Mouse (Mus musculus) cortical plate, adult 2 months (tissue): ENCODE data around the gene Rbck1. TPM values are rescaled to one million over a fixed set of nuclear protein-coding genes. Genes with fewer than 3 reads are reported as not detected.

Experiments
- H3K27ac ChIP-seq: fragments of 200-500 bp; 2 replicates; pipeline ENCODE4 v1.5.1; 2012; ENCODE audit warnings: low read length, control low read depth, inconsistent platforms; ENCODE audit not compliant: insufficient read depth
- H3K4me1 ChIP-seq: fragments of 200-500 bp; 2 replicates; pipeline ENCODE4 v1.6.1; 2011; ENCODE audit warnings: low read length; ENCODE audit not compliant: control insufficient read depth, insufficient read depth
- H3K4me3 ChIP-seq: fragments of 200-500 bp; 2 replicates; pipeline ENCODE4 v1.5.1; 2011; ENCODE audit warnings: mild to moderate bottlenecking, low read length, control low read depth; ENCODE audit not compliant: insufficient read depth
- CTCF ChIP-seq: fragments of 200-500 bp; IDR thresholded peaks from 2 replicates; pipeline ENCODE4 v1.5.1; 2011; ENCODE audit warnings: mild to moderate bottlenecking, control low read depth, low read length; ENCODE audit not compliant: insufficient read depth; ENCODE audit errors: extremely low read depth
- POLR2A ChIP-seq: fragments of 200-500 bp; IDR thresholded peaks from 2 replicates; pipeline ENCODE4 v1.6.1; 2011; ENCODE audit warnings: mild to moderate bottlenecking, low read length, control low read depth; ENCODE audit not compliant: insufficient read depth; ENCODE audit errors: extremely low read depth
- polyA plus RNA-seq: library from polyadenylated mRNA; depleted of rRNA; stranded (reverse); fragments of >200 nt; gene quantifications from 2 replicates; pipeline ENCODE4 v1.2.3, GENCODE M21; 2012

Gene Rbck1
- polyA plus RNA-seq, 1 experiment = 197 TPM

DNA sequence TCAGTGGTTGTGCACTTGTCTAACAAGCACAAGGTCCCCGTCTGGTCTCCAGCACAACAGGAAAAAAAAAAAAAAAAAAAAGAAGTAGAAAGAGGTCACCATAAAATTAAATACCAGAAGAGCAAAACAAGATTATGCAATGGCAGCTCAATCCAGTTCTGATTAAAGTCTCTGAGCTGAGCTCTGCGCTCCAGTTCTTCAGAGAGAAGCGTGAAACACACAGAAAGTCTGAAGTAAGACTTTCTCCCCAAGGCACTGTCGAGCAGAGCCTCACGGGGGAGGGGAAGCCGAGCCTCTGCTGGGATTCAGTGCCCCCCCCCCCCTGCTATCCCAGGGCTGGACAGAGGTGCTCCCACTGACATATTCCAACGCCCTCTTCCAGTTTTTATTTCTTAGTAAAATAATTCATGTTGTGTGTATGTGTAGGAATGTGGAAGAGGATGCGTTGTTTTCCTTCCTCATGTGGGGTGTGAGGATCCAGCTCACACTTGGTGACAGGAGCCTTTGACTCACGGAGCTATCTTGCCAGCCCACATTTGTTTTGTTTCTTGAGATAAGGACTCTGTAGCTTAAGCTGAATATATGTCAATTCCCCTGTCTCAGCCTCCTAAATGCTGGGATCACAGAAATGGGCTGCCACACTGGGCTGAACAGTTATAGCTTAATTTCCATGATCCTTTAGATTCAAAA lies 14.5 kb upstream of the Rbck1 start:
- no peak for TF ChIP-seq CTCF
- TF ChIP-seq POLR2A = no peak
- Histone ChIP-seq H3K4me1 (no peaks in the 10 kb centered on the region), H3K27ac (no peak overlapping the region), H3K4me3 (no peak overlapping the region)

DNA sequence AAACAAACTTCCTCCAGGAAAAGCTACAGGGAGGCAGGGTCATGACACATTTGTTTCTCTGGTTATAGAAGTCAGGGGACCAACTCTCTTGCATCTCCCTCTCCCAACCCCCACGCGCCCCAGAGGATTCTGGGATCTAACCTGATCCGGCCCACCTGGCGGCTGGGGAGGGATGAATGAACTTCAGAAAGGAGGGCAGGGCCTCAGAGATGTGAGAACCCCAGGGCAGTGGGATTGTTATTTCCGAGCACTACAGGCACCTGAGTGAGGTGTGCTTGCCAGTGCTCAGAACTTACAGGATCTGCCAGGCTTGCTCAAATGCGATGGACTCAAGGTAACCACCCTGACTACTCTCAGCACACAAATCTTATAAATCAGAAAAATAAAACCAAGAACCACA lies 12.9 kb upstream of the Rbck1 start:
- TF ChIP-seq POLR2A (no peak), CTCF (no peak)
- H3K4me1 ChIP-seq = no peaks in the 10 kb centered on the region
- H3K27ac ChIP-seq = no peak overlapping the region
- no peak overlapping the region for H3K4me3 ChIP-seq

DNA sequence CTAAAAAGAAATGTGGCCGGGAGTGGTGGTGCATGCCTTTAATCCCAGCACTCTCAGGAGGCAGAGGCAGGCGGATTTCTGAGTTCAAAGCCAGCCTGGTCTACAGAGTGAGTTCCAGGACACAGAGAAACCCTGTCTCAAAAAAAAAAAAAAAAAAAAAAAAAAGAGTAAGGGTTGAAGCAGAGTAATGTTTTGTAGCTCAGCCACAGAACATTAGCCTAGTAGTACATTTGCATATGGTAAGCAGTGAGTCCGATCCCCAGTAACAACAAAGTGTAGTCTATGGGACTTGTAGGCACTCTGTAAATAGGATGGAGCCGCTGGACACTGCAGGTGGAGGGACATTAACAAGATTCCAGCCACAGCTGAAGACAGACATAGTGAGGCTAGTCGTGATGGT lies 12.5 kb upstream of the Rbck1 start:
- H3K4me1 ChIP-seq = no peaks in the 10 kb centered on the region
- H3K27ac ChIP-seq = no peak overlapping the region
- no peak overlapping the region for H3K4me3 ChIP-seq
- TF ChIP-seq POLR2A (no peak), CTCF (no peak)

DNA sequence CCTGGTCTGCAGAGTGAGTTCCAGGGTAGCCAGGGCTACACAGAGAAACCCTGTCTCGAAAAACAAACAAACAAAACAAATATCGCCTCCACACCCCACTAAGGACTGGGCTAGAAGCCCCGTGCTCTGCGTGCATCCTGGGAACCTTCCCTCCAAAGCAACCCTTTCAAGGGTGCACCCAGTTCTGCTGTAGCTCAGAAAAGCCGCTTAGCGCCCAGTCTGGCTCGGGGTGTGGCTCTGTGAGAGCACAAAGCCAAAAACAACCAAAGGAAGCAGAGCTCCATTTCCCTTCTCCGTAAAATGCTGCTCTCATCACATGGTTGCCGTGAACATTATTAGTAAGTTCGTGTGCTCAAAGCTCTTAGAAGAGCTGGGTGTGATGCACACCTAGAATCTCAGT lies 11.9 kb upstream of the Rbck1 start:
- no peak overlapping the region for H3K27ac ChIP-seq
- H3K4me3 ChIP-seq = peak overlapping the region; percentile 49; the same call in 1 of the 2 replicates
- TF ChIP-seq POLR2A (no peak), CTCF (no peak)
- no peaks in the 10 kb centered on the region for H3K4me1 ChIP-seq

DNA sequence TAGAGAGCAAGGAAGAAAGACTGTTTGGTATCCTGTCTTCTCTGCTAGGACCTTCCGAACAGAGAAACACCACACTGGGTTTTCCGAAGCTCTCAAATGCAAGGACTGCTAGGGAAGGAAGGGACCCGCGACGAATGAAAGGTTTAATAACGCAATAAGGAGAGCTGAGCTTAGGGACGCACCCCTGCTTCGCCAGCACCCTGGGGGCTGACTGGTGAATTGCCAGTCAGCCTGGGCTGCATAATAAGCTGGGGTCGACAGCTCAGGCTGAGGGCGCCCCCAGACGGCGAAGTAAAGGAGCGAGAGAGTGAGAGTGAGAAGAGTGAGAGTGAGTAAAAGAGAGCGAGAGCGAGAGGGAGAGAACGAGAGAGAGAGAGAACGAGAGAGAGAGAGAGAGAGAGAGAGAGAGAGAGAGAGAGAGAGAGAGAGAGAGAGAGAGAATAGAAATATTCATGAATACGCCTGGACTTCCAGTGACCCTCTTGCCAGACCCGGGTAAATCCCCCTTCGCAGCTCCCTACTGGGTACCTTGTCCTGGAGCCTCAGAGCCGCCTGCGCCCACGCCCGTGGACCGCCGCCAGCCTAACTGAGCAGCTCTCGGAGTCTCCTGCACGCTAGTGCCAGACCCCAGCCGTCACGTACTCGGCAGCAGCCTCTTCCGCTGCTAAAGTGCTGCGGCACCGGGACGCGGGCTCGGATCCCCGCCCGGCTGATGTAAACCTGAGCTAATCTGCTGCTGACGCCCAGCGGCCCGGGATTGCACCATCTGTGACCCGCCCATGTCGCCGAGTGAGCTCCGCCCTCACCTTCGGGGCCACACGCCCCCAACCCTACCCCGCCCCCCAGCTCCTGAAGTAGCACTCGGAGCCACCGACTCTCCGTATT lies 11.1 kb upstream of the Rbck1 start, which contains the start of gene Trib3:
Gene Trib3, minus strand, starts transcription at position 704 of the 885 bp plus-strand sequence.
- H3K4me3 ChIP-seq = peak within 1 kb of the TSS; percentile 49
- no peak within 1 kb of the TSS for H3K27ac ChIP-seq

DNA sequence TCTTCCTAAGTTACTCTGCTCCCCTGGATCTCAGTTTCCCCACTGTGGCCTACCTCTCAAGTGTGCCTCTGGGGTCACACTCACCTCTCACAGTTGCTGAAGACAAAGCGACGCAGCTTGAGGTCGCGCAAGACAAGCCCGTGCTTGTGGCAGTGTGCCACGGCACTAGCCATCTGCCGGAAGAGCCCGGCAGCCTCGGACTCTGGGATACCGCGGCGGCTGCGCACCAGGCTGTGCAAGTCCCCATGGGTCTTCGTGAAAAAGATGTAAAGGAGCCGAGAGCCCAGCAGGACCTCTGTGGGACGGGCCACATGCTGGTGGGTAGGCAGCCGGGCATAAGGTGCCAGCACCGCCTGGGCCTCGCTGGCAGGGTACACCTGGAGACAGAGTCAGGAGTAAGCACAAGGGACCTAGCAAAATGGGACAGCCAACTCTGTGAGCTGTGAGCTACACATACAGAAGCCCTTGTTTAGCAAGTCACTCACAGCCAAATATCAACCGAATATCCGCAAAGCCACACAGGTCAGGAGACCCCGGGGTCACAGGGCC lies 7.3 kb upstream of the Rbck1 start:
- TF ChIP-seq CTCF (no peak), POLR2A (no peak)
- Histone ChIP-seq H3K4me3 (no peak overlapping the region), H3K4me1 (no peaks in the 10 kb centered on the region), H3K27ac (no peak overlapping the region)

More for the DNA sequence above, 11.1 kb upstream of the Rbck1 start, which contains the start of gene Trib3:
- TF ChIP-seq POLR2A (no peak), CTCF (peak; percentile 51)
- no peaks in the 10 kb centered on the region for H3K4me1 ChIP-seq

DNA sequence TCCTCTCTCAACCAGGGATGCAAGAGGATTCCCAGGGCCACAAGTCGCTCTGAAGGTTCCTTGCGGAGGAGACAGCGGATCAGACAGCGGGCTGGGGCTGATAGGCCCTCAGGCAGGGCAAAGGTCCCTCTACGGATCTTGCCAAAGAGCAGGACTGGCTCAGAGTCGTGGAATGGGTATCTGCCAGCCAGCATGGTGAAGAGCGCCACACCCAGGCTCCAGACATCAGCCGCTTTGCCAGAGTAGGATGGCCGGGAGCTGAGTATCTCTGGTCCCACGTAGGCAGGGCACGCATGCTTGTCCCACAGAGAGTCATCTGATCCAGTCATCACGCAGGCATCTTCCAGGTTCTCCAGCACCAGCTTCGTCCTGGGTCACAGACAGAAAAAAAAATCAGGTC lies 5.9 kb upstream of the Rbck1 start:
- TF ChIP-seq POLR2A = no peak
- TF ChIP-seq CTCF = no peak
- H3K4me1 ChIP-seq = no peaks in the 10 kb centered on the region

DNA sequence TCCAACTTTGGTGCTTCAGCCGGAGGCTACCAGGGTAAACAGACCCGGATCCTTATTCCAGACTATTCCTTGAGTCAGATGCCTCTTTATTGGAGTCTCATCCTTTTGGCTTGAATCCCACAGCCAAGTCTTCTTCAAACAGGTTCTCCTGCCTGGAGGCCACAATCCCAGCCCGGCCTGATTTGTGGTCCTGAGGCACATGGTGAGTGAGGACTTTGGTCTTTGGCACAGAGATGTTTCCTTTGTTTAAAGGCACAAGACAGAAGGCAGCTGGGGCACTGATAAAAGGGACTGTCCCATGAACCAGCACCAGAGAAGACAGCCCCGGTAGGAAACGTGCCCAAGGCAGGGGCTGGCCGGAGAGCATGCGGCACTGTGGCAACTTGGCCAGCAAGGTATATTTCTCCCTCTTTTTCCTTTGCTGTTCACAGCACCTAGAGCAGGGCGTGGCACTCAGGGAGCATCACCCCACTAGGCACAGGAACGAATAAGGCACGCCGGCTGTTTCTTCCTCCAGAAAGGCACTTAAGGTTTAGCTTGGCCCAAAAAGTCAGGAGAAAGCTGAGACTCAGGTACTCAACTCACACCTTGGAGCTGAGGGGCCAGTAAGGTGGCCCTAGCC lies 5.2 kb upstream of the Rbck1 start:
- Histone ChIP-seq H3K4me3 (no peak overlapping the region), H3K4me1 (no peaks in the 10 kb centered on the region), H3K27ac (no peak overlapping the region)
- TF ChIP-seq POLR2A (no peak), CTCF (no peak)

More for the DNA sequence above, 5.9 kb upstream of the Rbck1 start:
- Histone ChIP-seq H3K4me3 (no peak overlapping the region), H3K27ac (no peak overlapping the region)

DNA sequence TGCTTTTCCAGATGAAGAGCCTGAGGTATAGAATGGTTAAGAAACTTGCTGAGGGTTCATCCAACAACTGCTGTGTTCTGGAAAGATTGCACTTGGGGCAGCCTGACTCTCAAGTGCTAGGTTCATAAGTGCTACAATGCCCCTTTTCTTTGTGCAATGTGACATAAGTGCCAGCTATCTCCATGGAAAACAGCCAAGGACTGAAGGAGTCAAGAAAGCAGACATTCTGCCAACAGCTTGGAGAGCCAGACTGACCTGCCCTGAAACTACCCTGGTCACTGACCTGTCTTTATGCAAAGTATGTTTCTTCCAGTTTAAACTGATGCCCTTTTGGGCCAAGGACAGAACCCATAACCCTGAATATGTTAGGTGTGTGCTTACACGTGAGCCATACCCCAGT lies 4.4 kb upstream of the Rbck1 start:
- Histone ChIP-seq H3K27ac (no peak overlapping the region), H3K4me3 (no peak overlapping the region), H3K4me1 (no peaks in the 10 kb centered on the region)
- TF ChIP-seq POLR2A (no peak), CTCF (no peak)
